Mouse (Mus musculus): Measurements from ENCODE around the gene Grem1. TPM values are rescaled to one million over a fixed set of nuclear protein-coding genes. Genes with fewer than 3 reads are reported as not detected.

Gene Grem1
- not detected for polyA plus RNA-seq (2017; shearing (Covaris generic))

GRCm38 (mm10) chr2:113758311-113759161 is at the start of gene Grem1:
Gene Grem1, minus strand, starts transcription at chr2:113758646.

Other genes starting within 250 kb of the Grem1 start
- 5.3 TPM for gene Scg5, start 70.5 kb upstream of the Grem1 start, polyA plus RNA-seq (2017; shearing (Covaris generic))
- gene Arhgap11a, start 90.0 kb upstream of the Grem1 start, polyA plus RNA-seq (2017; shearing (Covaris generic)) = 3.6 TPM

All from naive thymus-derived CD4-positive, alpha-beta T cell, adult 5 months (primary cell).